Mouse (Mus musculus) cerebellum, adult 2 months (tissue): ENCODE measurements around the gene Aldh8a1.

ENCODE experiments used
- CTCF ChIP-seq: fragments of 200-500 bp; IDR thresholded peaks from 2 replicates; pipeline ENCODE4 v1.5.1; 2011; ENCODE audit warnings: low read depth, mild to moderate bottlenecking, control low read depth, low read length, moderate library complexity, borderline replicate concordance; ENCODE audit not compliant: insufficient read depth
- POLR2A ChIP-seq: fragments of 200-500 bp; IDR thresholded peaks from 2 replicates; pipeline ENCODE4 v1.6.1; 2011; ENCODE audit warnings: low read length, control low read depth, borderline replicate concordance; ENCODE audit not compliant: insufficient read depth

GRCm38 (mm10) chr10:21361871-21362270 lies 15.2 kb upstream of the Aldh8a1 start:
- no peak for TF ChIP-seq POLR2A
- TF ChIP-seq CTCF, result no peak
